Mouse (Mus musculus): Measurements from ENCODE around the gene 1500011B03Rik. TPM values are rescaled to one million over a fixed set of nuclear protein-coding genes. Genes with fewer than 3 reads are reported as not detected.
A peak's percentile ranks its signal among the peaks of the same experiment; 100 is the strongest.

The 1500011B03Rik gene
- total and polyA plus RNA-seq, 2 experiments from 2014 or later = 31.3 to 37.2 TPM

GRCm38 (mm10) chr5:114801049-114801448 is 22.2 kb downstream of the 1500011B03Rik start:
- DNase-seq (ENCODE audit: low spot score) = no peak
- Histone ChIP-seq H3K4me3 (ENCODE audit: low read depth, low read length) (no peak overlapping the region), H3K9me3 (replicated peaks; ENCODE audit: control insufficient read depth, low read length) (no peaks in the 10 kb centered on the region), H3K4me2 (ENCODE audit: low read depth, low read length) (no peak overlapping the region), H3K36me3 (replicated peaks; ENCODE audit: control insufficient read depth, insufficient read depth, low read length) (peaks cover 70% of the 10 kb centered on the region), H3K4me1 (ENCODE audit: control insufficient read depth, insufficient read depth) (peaks cover 7% of the 10 kb centered on the region), H3K27ac (ENCODE audit: low read depth) (no peak overlapping the region), H3K27me3 (ENCODE audit: control insufficient read depth, insufficient read depth, low read length) (no peaks in the 10 kb centered on the region), H3K9ac (replicated peaks; ENCODE audit: low read depth, low read length) (no peak overlapping the region)
- no peak for ATAC-seq (ENCODE audit: insufficient read depth, low read depth)
- WGBS = 29% methylated on average over 8 of the region's 8 CpGs
- TF ChIP-seq CTCF (IDR thresholded peaks at IDR 0.05; ENCODE audit: low read depth) (no peak), EP300 (IDR thresholded peaks at IDR 0.05; ENCODE audit: low read depth) (no peak)

- peaks cover 17% of the 10 kb centered on the region for H3K4me1 ChIP-seq (ENCODE audit: control insufficient read depth, insufficient read depth)
- H3K9ac ChIP-seq (replicated peaks; ENCODE audit: low read depth, low read length) = no peak overlapping the region
- H3K27ac ChIP-seq (ENCODE audit: low read depth) = no peak overlapping the region
- H3K4me2 ChIP-seq (ENCODE audit: low read depth, low read length) = no peak overlapping the region
- no peaks in the 10 kb centered on the region for H3K9me3 ChIP-seq (replicated peaks; ENCODE audit: control insufficient read depth, low read length)
- DNase-seq (ENCODE audit: low spot score) = no peak
- peaks cover 70% of the 10 kb centered on the region for H3K36me3 ChIP-seq (replicated peaks; ENCODE audit: control insufficient read depth, insufficient read depth, low read length)
- no peak overlapping the region for H3K4me3 ChIP-seq (ENCODE audit: low read depth, low read length)
- WGBS = 68% methylated on average over 11 of the region's 11 CpGs
- TF ChIP-seq CTCF (IDR thresholded peaks at IDR 0.05; ENCODE audit: low read depth) (no peak), EP300 (IDR thresholded peaks at IDR 0.05; ENCODE audit: low read depth) (no peak)
- H3K27me3 ChIP-seq (ENCODE audit: control insufficient read depth, insufficient read depth, low read length) = no peaks in the 10 kb centered on the region
- no peak for ATAC-seq (ENCODE audit: insufficient read depth, low read depth)
Observed at GRCm38 (mm10) chr5:114799848-114800247, 23.4 kb downstream of the 1500011B03Rik start.

GRCm38 (mm10) chr5:114797253-114797652 is 26.0 kb downstream of the 1500011B03Rik start:
- Histone ChIP-seq H3K4me2 (ENCODE audit: low read depth, low read length) (no peak overlapping the region), H3K9me3 (replicated peaks; ENCODE audit: control insufficient read depth, low read length) (no peaks in the 10 kb centered on the region), H3K27ac (ENCODE audit: low read depth) (no peak overlapping the region), H3K4me3 (ENCODE audit: low read depth, low read length) (no peak overlapping the region), H3K36me3 (replicated peaks; ENCODE audit: control insufficient read depth, insufficient read depth, low read length) (peaks cover 66% of the 10 kb centered on the region), H3K4me1 (ENCODE audit: control insufficient read depth, insufficient read depth) (peaks cover 20% of the 10 kb centered on the region), H3K27me3 (ENCODE audit: control insufficient read depth, insufficient read depth, low read length) (no peaks in the 10 kb centered on the region), H3K9ac (replicated peaks; ENCODE audit: low read depth, low read length) (no peak overlapping the region)
- 85% methylated on average over 8 of the region's 8 CpGs for WGBS
- DNase-seq (ENCODE audit: low spot score) (no peak), ATAC-seq (ENCODE audit: insufficient read depth, low read depth) (no peak)
- TF ChIP-seq EP300 (IDR thresholded peaks at IDR 0.05; ENCODE audit: low read depth) = no peak
- TF ChIP-seq CTCF (IDR thresholded peaks at IDR 0.05; ENCODE audit: low read depth) = no peak

- H3K27me3 ChIP-seq (ENCODE audit: control insufficient read depth, insufficient read depth, low read length) = no peaks in the 10 kb centered on the region
- 27% methylated on average over 40 of the region's 40 CpGs for WGBS
- peak overlapping the region; percentile 29 for H3K4me3 ChIP-seq (ENCODE audit: low read depth, low read length)
- DNase-seq (ENCODE audit: low spot score) (no peak), ATAC-seq (ENCODE audit: insufficient read depth, low read depth) (peak; percentile 45)
- no peaks in the 10 kb centered on the region for H3K9me3 ChIP-seq (replicated peaks; ENCODE audit: control insufficient read depth, low read length)
- peaks cover 67% of the 10 kb centered on the region for H3K36me3 ChIP-seq (replicated peaks; ENCODE audit: control insufficient read depth, insufficient read depth, low read length)
- H3K4me2 ChIP-seq (ENCODE audit: low read depth, low read length) = peak overlapping the region; percentile 59
- no peak for TF ChIP-seq CTCF (IDR thresholded peaks at IDR 0.05; ENCODE audit: low read depth)
- TF ChIP-seq EP300 (IDR thresholded peaks at IDR 0.05; ENCODE audit: low read depth) = no peak
- no peak overlapping the region for H3K27ac ChIP-seq (ENCODE audit: low read depth)
- peaks cover 20% of the 10 kb centered on the region for H3K4me1 ChIP-seq (ENCODE audit: control insufficient read depth, insufficient read depth)
- H3K9ac ChIP-seq (replicated peaks; ENCODE audit: low read depth, low read length) = no peak overlapping the region
Observed at GRCm38 (mm10) chr5:114796299-114797012, 26.8 kb downstream of the 1500011B03Rik start.

GRCm38 (mm10) chr5:114795653-114796052 is 27.6 kb downstream of the 1500011B03Rik start:
- Histone ChIP-seq H3K27ac (ENCODE audit: low read depth) (no peak overlapping the region), H3K36me3 (replicated peaks; ENCODE audit: control insufficient read depth, insufficient read depth, low read length) (peaks cover 72% of the 10 kb centered on the region), H3K27me3 (ENCODE audit: control insufficient read depth, insufficient read depth, low read length) (no peaks in the 10 kb centered on the region), H3K4me1 (ENCODE audit: control insufficient read depth, insufficient read depth) (peaks cover 20% of the 10 kb centered on the region), H3K4me3 (ENCODE audit: low read depth, low read length) (no peak overlapping the region), H3K4me2 (ENCODE audit: low read depth, low read length) (no peak overlapping the region), H3K9ac (replicated peaks; ENCODE audit: low read depth, low read length) (no peak overlapping the region), H3K9me3 (replicated peaks; ENCODE audit: control insufficient read depth, low read length) (no peaks in the 10 kb centered on the region)
- 59% methylated on average over 9 of the region's 9 CpGs for WGBS
- no peak for DNase-seq (ENCODE audit: low spot score)
- ATAC-seq (ENCODE audit: insufficient read depth, low read depth) = no peak
- no peak for TF ChIP-seq CTCF (IDR thresholded peaks at IDR 0.05; ENCODE audit: low read depth)
- no peak for TF ChIP-seq EP300 (IDR thresholded peaks at IDR 0.05; ENCODE audit: low read depth)

GRCm38 (mm10) chr5:114795231-114795630 is 28.0 kb downstream of the 1500011B03Rik start:
- no peak for TF ChIP-seq EP300 (IDR thresholded peaks at IDR 0.05; ENCODE audit: low read depth)
- TF ChIP-seq CTCF (IDR thresholded peaks at IDR 0.05; ENCODE audit: low read depth) = no peak
- ATAC-seq (ENCODE audit: insufficient read depth, low read depth) = peak; percentile 24; the same call in 1 of the 2 replicates
- no peak overlapping the region for H3K4me3 ChIP-seq (ENCODE audit: low read depth, low read length)
- WGBS = 40% methylated on average over 9 of the region's 9 CpGs
- H3K9me3 ChIP-seq (replicated peaks; ENCODE audit: control insufficient read depth, low read length) = no peaks in the 10 kb centered on the region
- H3K36me3 ChIP-seq (replicated peaks; ENCODE audit: control insufficient read depth, insufficient read depth, low read length) = peaks cover 69% of the 10 kb centered on the region
- H3K4me2 ChIP-seq (ENCODE audit: low read depth, low read length) = no peak overlapping the region
- no peak overlapping the region for H3K27ac ChIP-seq (ENCODE audit: low read depth)
- DNase-seq (ENCODE audit: low spot score) = no peak
- H3K27me3 ChIP-seq (ENCODE audit: control insufficient read depth, insufficient read depth, low read length) = no peaks in the 10 kb centered on the region
- peaks cover 20% of the 10 kb centered on the region for H3K4me1 ChIP-seq (ENCODE audit: control insufficient read depth, insufficient read depth)
- no peak overlapping the region for H3K9ac ChIP-seq (replicated peaks; ENCODE audit: low read depth, low read length)

Data from heart, postnatal 0 days (tissue).